Mouse (Mus musculus) G1E (cell line): ENCODE data around the gene Gm35549. TPM values are rescaled to one million over a fixed set of nuclear protein-coding genes. Genes with fewer than 3 reads are reported as not detected.
"Not testable (repeated sequence)": the region's sequence is repeated elsewhere in the genome, so short reads cannot be mapped to it uniquely, and the experiment has no call there.

Experiments
- ATAC-seq: 2 replicates; pipeline ENCODE4 v1.8.0; 2016; ENCODE audit warnings: mild to moderate bottlenecking; ENCODE audit not compliant: insufficient number of reproducible peaks, poor library complexity, low FRiP score, severe bottlenecking; ENCODE audit errors: extremely low read depth
- DNase-seq: peaks from one replicate; pipeline ENCODE4 v3.0.0; 2012; ENCODE audit warnings: low spot score
- H3K27me3 ChIP-seq: 2 replicates; pipeline ENCODE4 v1.6.1; 2012; ENCODE audit warnings: mild to moderate bottlenecking, low read length, inconsistent platforms; ENCODE audit not compliant: insufficient read depth
- H3K36me3 ChIP-seq: replicated peaks from 2 replicates; pipeline ENCODE3; 2012; ENCODE audit warnings: mild to moderate bottlenecking, inconsistent platforms
- H3K4me1 ChIP-seq: 2 replicates; pipeline ENCODE4 v1.6.1; 2012; ENCODE audit warnings: low read depth, low read length, inconsistent platforms, mixed read lengths; ENCODE audit not compliant: insufficient read depth
- H3K4me3 ChIP-seq: 2 replicates; pipeline ENCODE4 v1.5.1; 2012; ENCODE audit warnings: low read depth, mild to moderate bottlenecking, inconsistent platforms, low read length, moderate library complexity, mixed read lengths
- H3K9me3 ChIP-seq: replicated peaks from 2 replicates; pipeline ENCODE4 v1.6.1; 2012; ENCODE audit warnings: inconsistent platforms
- CTCF ChIP-seq: IDR thresholded peaks from 2 replicates; pipeline ENCODE4 v1.5.1; 2012; ENCODE audit warnings: low read depth, low read length, inconsistent platforms, mixed read lengths
- GATA1 ChIP-seq: IDR thresholded peaks from 2 replicates; pipeline ENCODE4 v1.6.1; 2012; ENCODE audit warnings: borderline replicate concordance, low read length, inconsistent platforms, mixed read lengths
- GATA2 ChIP-seq: IDR thresholded peaks from 2 replicates; pipeline ENCODE4 v1.6.1; 2012; ENCODE audit warnings: low read depth, low read length, inconsistent platforms, borderline replicate concordance
- POLR2AphosphoS5 ChIP-seq: IDR thresholded peaks from 2 replicates; pipeline ENCODE4 v1.6.1; 2012; ENCODE audit warnings: low read depth, low read length, inconsistent platforms; ENCODE audit not compliant: insufficient replicate concordance
- TAL1 ChIP-seq: conservative IDR thresholded peaks from 2 replicates; pipeline ENCODE4 v1.6.1; 2012; ENCODE audit warnings: low read depth, low read length, inconsistent platforms, mixed read lengths
- polyA plus RNA-seq: library from polyadenylated mRNA; stranded (reverse); fragments of >175 nt; gene quantifications from 2 replicates; pipeline ENCODE4 v1.2.3, GENCODE M21; 2012
- total RNA-seq, 2 experiments: library from RNA; stranded (forward) in 1 of 2; stranded (reverse) in 1 of 2; fragments of 200-1000 nt in 1 of 2; fragments of >200 nt in 1 of 2; fragmentation: Nextera tagmentation in 1 of 2; gene quantifications; 2 replicates each; pipeline ENCODE4 v1.2.3; 2014 to 2017

Gene Gm35549
- total and polyA plus RNA-seq, 3 experiments, result not detected

DNA sequence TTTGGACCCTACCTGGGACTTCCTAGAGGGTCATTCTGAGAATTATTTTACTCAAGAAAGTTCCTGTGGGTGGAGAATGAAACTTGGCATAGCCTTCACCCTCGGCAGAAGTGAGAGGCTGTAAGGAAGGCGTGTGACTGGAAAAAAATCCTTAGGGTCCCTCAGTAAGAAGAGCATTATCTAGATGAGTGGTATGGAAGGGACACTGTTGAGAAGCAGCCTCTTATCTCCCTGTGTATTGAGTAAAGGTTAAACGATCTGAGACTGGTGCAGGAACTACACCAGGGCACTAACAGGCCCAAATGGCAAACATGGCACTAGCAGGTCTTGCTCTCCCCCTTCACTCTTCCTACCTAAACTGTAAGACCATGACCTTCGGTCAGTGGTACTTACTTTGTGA is 22.4 kb upstream of the Gm35549 start:
- Histone ChIP-seq H3K4me1 (peaks cover 19% of the 10 kb centered on the region), H3K4me3 (peak overlapping the region; percentile 91), H3K36me3 (peaks cover 25% of the 10 kb centered on the region), H3K27me3 (peaks cover 7% of the 10 kb centered on the region), H3K9me3 (peaks cover 23% of the 10 kb centered on the region)
- TF ChIP-seq TAL1, result no peak
- TF ChIP-seq POLR2AphosphoS5, result no peak
- no peak for TF ChIP-seq GATA1
- TF ChIP-seq GATA2, result no peak
- TF ChIP-seq CTCF, result no peak
- ATAC-seq (no peak), DNase-seq (peak; percentile 8)

- ATAC-seq (peak; percentile 83), DNase-seq (peak; percentile 85)
- Histone ChIP-seq H3K27me3 (peaks cover 7% of the 10 kb centered on the region), H3K4me1 (peaks cover 19% of the 10 kb centered on the region), H3K4me3 (peak within 1 kb of the TSS; percentile 91), H3K9me3 (peaks cover 28% of the 10 kb centered on the region), H3K36me3 (peaks cover 29% of the 10 kb centered on the region)
- TF ChIP-seq POLR2AphosphoS5 (no peak), GATA1 (no peak), TAL1 (no peak), CTCF (no peak), GATA2 (no peak)
These were observed 21.9 kb upstream of the Gm35549 start, which contains the start of gene Zfp445 for GRCm38 (mm10) chr9:122865697-122866166. Gene Zfp445 (minus strand): TSS chr9:122866006.

DNA sequence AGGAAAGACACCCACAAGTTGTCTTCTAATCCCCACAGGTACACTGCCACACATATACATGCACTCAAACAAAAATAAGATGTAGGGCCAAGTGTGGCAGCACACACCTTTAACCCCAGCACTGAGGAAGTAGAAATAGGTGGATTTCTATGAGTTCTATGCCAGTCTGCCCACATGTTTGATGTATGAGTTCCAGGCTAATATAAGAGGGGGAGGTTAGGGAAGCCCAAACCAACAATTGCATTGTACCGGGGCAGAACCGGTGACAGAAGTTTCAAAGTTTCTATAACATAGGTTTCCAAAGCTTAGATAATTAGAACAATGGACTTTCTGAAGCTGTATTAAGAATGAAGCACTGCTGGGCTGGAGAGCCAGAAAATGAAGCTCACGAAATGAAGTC is 21.0 kb upstream of the Gm35549 start:
- ATAC-seq, result no peak
- TF ChIP-seq CTCF, result no peak
- no peak for TF ChIP-seq GATA2
- no peak for TF ChIP-seq GATA1
- TF ChIP-seq TAL1, result no peak
- TF ChIP-seq POLR2AphosphoS5, result no peak
- Histone ChIP-seq H3K9me3 (peaks cover 37% of the 10 kb centered on the region), H3K4me3 (peak overlapping the region; percentile 91), H3K36me3 (peaks cover 38% of the 10 kb centered on the region), H3K4me1 (peaks cover 19% of the 10 kb centered on the region), H3K27me3 (peaks cover under 1% of the 10 kb centered on the region; the same call in 1 of the 2 replicates)
- DNase-seq, result no peak

DNA sequence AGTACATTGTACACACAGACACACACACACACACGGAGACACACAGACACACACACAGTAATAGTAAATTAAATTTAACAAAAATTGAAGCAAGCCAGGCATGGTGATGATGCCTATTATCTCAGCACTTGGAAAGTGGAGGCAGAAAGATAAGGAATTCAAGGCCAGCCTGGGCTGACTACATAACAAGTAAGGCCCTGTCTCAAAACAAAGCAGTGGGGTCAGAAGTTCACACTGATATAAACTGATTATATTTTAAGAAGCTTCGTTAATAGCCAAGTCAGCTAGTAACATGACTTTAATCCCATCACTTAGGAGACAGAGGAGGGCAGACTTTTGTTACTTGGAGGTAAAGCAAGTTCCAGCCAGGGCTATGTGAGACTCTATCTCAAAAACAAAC is 19.9 kb upstream of the Gm35549 start:
- ATAC-seq (no peak), DNase-seq (no peak)
- peaks cover 49% of the 10 kb centered on the region for H3K36me3 ChIP-seq
- no peak for TF ChIP-seq GATA2
- no peak for TF ChIP-seq CTCF
- TF ChIP-seq GATA1, result no peak
- TF ChIP-seq POLR2AphosphoS5, result no peak
- TF ChIP-seq TAL1, result no peak
- H3K27me3 ChIP-seq, result no peaks in the 10 kb centered on the region
- peaks cover 19% of the 10 kb centered on the region for H3K4me1 ChIP-seq
- no peak overlapping the region; the same call in 1 of the 2 replicates for H3K4me3 ChIP-seq
- peaks cover 48% of the 10 kb centered on the region for H3K9me3 ChIP-seq

DNA sequence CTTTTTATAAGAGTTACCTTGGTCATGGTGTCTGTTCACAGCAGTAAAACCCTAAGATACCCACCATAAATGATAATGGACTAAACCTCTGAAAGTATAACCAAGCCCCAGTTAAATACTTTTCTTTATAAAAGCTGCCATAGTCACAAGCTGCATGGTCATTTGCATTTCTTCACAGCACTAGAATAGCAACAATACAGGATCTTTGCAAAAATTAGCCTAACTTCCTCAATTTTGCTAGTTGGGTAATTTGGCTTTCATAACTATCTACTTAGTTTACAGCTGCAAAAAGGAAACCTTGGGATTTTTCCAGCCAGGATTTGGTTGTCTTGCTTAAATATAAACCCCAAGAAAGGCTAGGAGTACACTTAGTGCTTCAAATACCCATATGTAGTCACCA is 16.9 kb upstream of the Gm35549 start:
- Histone ChIP-seq H3K9me3 (peaks cover 58% of the 10 kb centered on the region), H3K27me3 (no peaks in the 10 kb centered on the region), H3K4me1 (peaks cover 13% of the 10 kb centered on the region), H3K36me3 (peaks cover 78% of the 10 kb centered on the region), H3K4me3 (no peak overlapping the region)
- ATAC-seq, result no peak
- no peak for DNase-seq
- no peak for TF ChIP-seq GATA2
- TF ChIP-seq TAL1, result no peak
- TF ChIP-seq CTCF, result no peak
- no peak for TF ChIP-seq GATA1
- TF ChIP-seq POLR2AphosphoS5, result no peak

GRCm38 (mm10) chr9:122856716-122857115 is 12.9 kb upstream of the Gm35549 start:
- H3K27me3 ChIP-seq, result no peaks in the 10 kb centered on the region
- H3K4me1 ChIP-seq, result no peaks in the 10 kb centered on the region
- TF ChIP-seq CTCF (no peak), GATA1 (no peak), GATA2 (no peak), POLR2AphosphoS5 (no peak), TAL1 (no peak)
- ATAC-seq, result no peak
- no peak for DNase-seq
- no peak overlapping the region for H3K4me3 ChIP-seq
- H3K36me3 ChIP-seq, result peaks cover 94% of the 10 kb centered on the region
- H3K9me3 ChIP-seq, result peaks cover 61% of the 10 kb centered on the region

GRCm38 (mm10) chr9:122855617-122856016 is 11.8 kb upstream of the Gm35549 start:
- DNase-seq, result no peak
- ATAC-seq, result no peak
- peaks cover 92% of the 10 kb centered on the region for H3K36me3 ChIP-seq
- TF ChIP-seq GATA1 (no peak), TAL1 (no peak), GATA2 (no peak), POLR2AphosphoS5 (no peak), CTCF (no peak)
- peaks cover 50% of the 10 kb centered on the region for H3K9me3 ChIP-seq
- no peak overlapping the region for H3K4me3 ChIP-seq
- no peaks in the 10 kb centered on the region for H3K27me3 ChIP-seq
- no peaks in the 10 kb centered on the region for H3K4me1 ChIP-seq

DNA sequence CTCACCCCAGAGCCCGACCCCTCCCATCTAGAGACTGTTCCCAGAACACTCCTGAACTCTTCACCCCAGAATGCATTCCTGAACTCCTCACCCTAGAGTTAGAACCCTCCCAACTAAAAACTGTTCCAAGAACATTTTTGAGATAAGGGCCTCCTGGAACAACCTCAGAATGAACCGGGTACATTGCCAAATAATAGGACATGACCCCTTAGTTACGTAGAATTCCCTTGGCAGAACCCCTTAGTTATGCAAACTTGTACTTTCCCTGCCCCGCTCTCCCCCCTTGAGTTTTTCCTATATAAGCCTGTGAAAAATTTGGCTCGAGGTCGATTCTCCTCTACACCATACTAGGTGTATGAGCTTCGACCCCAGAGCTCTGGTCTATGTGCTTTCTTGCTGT is 11.3 kb upstream of the Gm35549 start:
- H3K4me1 ChIP-seq, ATAC-seq, DNase-seq, H3K27me3 ChIP-seq, H3K4me3 ChIP-seq: not testable (repeated sequence)
- Histone ChIP-seq H3K9me3 (peaks cover 46% of the 10 kb centered on the region), H3K36me3 (peaks cover 92% of the 10 kb centered on the region)
